Mouse (Mus musculus) left cerebral cortex, adult 18-20 months (tissue): ENCODE results near the gene Ddx39b. TPM values are rescaled to one million over a fixed set of nuclear protein-coding genes. Genes with fewer than 3 reads are reported as not detected.
"Not testable (repeated sequence)": the region's sequence is repeated elsewhere in the genome, so short reads cannot be mapped to it uniquely, and the experiment has no call there.

ENCODE experiments used
- DNase-seq, 2 experiments: peaks; one replicate each; pipeline ENCODE4 v3.0.0; 2021 to 2022; ENCODE audit warnings: low spot score in 2 of 2, mixed read lengths in 1 of 2
- total RNA-seq, 2 experiments: library from RNA; stranded (reverse); gene quantifications; 2 replicates each; pipeline ENCODE4 v1.2.3; 2021

Ddx39b gene
- total RNA-seq, 2 experiments from 2014 or later: 201 to 213 TPM

DNA sequence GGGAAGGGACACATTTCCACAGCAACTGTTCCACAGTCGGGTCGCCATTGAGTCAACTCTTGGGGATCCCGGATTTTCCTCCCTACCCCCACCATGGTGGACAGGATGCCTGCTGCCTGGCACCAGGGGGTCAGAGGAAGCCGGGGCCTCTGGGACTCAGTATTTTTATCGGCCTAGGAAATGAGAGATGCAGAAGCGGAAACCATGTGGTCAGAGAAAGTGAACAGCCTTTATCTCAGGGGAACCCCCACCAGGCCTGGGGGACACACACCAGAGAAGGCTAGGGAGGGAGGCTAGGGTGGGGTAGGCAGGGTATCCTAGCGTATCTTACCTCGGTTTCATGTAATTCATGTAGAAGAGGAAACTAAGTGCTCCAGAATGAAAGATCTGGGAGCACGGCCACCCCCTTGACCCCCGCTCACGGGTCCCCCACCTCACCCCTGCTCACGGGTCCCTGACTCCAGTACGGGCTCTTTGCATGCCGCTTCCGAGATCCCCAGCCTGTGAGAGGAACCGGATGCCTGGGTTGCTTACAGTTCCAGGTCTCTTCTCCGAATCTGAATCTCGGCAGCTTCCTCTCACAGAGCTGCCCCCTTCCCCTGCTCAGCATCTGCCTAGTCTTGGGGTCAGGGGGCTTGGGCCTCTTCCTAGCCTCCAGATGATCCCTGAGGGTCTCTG is 22.9 kb upstream of the Ddx39b start:
- no peak for DNase-seq

DNA sequence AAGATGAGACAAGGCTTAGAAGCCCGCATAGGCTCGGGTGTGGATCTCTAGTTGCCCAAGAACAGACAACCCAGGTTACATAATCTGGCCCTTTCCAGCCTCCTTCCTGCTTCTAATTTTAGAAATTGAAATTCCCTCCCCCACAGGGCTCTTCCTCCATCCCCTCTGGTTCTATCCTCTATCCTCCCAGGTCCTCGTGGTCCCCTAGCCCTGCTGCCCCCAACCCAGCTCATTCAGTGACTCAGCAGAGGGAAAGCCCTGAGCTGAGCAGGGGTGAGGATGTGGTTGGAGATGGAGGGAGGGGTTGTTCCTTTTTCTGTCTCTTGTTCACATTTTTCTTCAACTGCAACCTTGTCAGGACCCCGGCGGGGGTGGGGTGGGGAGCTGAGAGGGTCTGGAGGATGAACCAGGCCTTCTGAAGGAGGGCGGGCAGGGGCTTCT is 21.9 kb upstream of the Ddx39b start:
- no peak for DNase-seq

DNA sequence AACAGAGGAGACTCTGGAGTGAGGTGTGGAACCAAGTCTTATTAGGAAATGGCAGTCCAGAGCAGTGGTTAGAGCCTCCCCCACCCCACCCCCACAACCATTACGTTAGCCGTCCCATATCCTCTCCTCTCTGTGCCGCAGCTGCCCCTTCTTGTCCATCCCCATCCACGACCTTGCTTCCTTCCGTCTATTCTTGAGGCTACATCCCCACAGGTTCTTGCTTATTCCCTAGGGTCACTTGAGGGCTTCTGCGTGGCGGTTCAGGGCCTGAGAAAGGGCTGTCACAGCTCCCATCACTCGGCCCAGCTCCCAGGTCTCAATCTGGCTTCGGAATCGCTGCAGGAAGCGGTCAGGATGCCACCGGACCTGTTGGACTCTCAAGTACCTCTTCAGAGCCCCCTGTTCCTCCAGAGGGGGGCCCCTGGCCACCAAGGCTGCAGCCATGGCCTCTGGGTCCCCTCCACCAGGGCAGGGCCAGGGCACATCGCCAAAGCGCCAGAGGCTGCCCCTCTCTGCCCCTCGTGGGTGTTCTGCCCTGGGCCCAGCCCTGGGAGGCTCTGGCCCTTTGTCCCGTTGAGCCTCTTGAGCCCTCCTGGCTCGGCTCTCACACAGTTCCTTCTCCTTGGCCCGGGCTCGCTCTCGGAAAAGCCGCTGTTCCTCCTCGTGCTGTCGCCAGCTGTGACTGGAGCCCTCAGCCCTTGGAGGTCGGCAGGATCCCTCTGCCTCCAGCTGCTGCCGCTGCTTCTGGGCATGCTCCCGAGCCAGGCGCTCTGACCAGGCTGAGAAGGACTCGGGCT is 21.2 kb upstream of the Ddx39b start, which contains the start of gene Gm16181:
Gene Gm16181, plus strand, starts transcription at position 679 of the 797 bp plus-strand sequence.
- DNase-seq: no peak

DNA sequence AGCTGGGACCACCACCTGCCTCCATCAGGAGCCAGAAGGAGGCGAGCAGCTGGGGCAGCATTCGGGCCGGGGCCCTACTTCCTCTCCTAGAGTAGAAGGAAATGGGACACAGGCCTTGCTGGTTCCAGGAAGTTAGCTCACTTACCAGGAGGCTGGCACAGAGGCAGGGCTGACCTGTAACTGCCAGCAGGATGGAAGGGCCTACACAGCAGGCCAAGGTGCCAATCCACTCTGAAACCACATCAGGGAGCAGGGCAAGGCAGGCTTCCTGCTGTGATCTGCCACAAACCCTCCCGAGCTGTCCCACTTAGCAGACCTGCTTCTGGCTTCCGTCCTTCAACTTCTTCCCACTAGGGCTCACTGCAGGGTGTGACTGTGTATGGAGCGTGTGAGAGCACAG is 19.2 kb upstream of the Ddx39b start:
- DNase-seq: no peak

DNA sequence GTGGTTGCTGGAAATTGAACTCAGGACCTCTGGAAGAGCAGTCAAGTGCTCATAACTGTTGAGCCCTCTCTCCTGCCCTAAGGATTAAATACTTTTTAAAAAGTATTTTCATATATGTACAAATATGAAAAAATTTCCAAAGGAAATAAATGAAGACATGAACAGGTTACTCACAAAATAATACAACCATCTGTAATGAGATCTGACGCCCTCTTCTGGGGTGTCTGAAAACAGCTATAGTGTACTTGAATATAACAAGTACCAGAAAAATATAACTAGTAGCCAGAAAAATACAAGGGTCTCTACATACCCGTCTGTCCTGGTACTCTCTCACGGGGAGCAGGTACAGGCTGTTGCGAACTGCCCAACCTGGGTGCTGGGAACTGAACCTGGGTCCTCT is 16.9 kb upstream of the Ddx39b start:
- DNase-seq: no peak

DNA sequence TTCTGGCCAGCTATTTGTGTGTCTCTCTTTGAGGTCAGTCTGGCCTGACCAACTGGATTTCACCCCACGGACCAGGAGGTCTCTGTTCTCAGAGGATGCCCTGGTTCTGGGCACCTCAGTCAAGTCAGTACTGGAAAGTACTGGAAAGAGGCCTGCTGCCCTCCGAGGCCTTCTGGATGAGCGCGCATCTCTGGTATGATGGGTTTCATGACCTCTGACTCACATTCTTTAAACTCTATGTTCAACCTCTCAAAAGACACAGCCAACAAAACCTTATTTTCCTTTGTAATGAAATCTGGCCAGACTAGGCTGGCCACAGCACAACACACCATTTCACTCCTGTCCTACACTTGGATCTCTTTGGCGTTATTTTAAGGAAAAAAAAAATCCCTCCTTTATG is 16.1 kb upstream of the Ddx39b start:
- no peak for DNase-seq

DNA sequence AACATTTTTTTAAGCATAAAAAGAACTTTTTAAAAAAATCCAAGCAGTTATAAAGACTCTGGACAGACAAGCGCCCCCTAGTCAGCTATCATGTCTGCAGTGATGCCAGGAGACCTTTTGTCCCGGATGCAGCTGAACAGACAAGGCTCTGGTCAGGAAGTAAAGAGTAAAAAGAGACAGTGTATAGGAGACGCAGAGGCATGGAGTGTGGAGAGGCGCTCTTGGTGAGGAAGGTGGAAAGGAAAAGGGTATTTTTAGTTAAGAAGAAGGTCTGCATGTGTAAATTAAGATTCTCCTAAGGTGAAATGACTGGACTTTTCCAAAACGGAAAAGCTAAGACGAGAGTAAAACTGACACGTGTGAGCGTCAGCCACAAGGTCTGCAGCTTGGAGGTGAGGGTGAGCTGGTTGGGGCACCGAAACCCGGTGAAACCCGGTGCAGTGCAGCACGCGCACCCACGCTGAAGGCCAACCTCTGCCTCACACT is 14.9 kb upstream of the Ddx39b start:
- no peak for DNase-seq

DNA sequence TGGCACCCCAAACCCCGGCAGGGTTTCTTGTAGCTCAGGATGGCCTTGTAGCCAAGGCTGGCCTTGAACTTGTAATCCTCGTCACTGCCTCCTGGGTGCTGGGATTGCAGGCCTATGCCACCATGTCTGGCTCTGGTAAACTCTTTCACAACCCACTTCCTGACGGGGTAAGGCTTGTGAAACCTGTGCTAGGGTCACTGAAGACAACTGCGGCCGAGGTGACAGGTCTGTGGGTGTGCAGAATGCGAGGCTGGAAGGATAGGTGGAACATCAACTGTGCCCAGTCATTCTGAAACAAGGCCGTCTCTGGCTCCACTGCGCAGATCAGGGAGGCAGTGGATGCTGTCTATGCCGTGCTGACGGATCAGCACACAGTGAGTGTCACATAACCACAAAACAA is 10.5 kb upstream of the Ddx39b start:
- no peak for DNase-seq

DNA sequence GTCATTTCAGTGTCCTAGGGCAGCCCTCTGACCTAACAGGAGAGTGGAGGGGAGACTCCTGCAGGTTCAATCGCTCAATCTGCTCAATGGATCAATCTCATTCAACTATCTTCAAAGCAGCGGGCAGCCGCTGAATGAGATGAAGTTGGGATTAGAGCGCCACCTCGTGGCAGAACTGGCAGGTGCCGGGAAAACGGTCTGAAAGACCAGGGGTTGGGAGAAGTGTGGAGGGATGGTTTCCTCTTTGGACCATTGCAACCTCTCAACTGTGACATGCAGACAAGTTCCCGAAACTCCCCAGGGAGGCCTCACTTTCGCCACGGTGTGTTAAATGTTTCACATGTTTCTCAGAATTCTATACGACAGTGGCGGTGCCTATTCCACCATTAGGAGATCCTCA is 9.5 kb upstream of the Ddx39b start:
- DNase-seq: peak; percentile 84 to 90

DNA sequence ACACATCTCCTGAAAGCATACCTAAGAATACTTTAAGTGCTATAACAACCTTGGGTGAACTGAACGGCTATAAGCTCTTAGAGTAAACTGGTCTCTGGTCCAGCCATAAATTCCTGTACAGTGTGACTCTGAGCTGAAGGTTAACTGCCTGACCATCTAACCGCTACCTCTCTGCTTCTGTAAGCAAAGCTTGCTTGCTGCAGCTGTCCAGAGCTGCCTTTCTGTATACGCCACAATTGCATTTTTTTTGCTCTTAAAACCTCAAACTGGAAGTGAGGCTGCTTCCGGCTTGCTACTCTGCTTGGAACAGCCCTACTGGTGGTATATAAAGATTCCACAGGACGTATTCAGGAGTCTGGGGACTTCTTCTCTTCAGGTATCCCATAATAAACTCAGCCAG is 8.9 kb upstream of the Ddx39b start:
- DNase-seq: no peak

DNA sequence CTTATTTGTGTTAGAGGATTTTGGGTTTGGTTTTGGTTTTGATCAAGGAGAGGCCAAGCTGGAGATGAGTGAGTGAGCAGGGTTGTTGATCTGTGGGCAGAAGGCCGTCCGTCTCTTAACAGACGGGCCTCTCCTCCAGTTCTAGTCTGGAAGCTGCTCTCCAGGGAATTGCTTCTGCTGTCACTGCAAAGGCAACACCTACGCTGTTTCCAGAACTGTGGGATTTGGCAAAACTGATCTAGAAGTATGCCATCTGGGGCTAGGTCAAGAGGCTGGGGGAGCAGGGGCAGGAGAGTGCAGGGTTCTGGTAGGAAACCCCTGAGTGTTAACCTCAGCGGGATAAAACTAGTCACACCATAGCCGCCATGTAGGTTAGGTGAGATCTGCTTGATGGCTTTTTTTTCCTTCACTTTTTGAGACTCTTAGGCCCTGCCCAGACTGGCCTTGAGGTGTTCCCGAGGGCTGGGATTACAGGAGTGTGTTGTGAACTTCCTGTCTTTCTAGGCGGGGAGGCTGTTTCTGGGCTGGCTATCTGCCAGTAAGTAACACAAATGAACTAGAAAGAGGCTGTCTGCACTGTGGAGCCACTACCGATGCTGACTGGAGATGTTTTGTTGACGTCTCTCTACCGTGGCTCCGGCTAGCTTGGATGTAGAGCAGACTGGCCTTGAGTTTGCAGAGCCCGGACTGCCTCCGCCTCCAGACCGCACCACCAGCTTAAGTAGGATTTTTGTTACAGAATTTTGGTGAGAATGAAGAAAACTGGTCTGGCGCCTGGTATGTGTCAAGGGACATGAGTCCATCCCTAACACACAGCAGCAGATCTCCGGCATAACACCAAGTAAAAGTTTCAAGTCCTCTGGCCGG is 8.2 kb upstream of the Ddx39b start, which contains the start of gene Atp6v1g2:
Gene Atp6v1g2, plus strand, starts transcription at position 547 of the 867 bp plus-strand sequence.
- no peak for DNase-seq

DNA sequence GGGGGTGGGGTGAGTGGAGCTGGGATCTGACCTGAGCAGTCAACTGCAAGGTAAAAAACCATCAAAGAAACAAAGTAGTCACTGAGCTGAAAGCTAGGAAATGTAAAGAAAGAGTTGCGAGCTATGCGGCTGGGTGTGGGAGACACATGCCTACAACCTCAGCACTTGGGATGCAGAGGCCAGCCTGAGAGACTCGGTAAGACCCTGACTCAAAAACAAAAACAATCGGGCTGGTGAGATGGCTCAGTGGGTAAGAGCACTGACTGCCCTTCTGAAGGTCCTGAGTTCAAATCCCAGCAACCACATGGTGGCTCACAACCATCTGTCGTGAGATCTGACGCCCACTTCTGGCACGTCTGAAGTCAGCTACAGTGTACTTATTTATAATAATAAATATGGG is 7.5 kb upstream of the Ddx39b start:
- DNase-seq: not testable (repeated sequence)

DNA sequence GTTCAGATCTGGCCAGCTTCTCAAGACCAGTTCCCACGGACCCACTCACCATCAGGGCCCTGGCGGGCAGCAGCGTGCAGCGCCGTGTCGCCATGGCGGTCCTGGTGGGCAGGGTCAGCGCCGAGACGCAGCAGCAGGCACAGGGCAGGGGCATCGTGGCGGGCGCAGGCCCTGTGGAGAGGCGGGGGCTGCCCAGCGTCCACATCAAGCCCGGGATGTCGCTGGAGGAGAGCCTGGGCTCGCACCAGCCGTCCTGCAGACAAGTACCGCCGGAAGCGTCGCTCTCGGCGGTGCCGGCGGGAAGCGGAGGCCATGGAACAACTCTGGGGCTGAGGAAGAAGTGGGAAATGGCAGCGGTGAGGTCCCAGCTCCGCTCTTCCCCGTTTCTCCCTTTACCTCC is 6.6 kb upstream of the Ddx39b start:
- no peak for DNase-seq

DNA sequence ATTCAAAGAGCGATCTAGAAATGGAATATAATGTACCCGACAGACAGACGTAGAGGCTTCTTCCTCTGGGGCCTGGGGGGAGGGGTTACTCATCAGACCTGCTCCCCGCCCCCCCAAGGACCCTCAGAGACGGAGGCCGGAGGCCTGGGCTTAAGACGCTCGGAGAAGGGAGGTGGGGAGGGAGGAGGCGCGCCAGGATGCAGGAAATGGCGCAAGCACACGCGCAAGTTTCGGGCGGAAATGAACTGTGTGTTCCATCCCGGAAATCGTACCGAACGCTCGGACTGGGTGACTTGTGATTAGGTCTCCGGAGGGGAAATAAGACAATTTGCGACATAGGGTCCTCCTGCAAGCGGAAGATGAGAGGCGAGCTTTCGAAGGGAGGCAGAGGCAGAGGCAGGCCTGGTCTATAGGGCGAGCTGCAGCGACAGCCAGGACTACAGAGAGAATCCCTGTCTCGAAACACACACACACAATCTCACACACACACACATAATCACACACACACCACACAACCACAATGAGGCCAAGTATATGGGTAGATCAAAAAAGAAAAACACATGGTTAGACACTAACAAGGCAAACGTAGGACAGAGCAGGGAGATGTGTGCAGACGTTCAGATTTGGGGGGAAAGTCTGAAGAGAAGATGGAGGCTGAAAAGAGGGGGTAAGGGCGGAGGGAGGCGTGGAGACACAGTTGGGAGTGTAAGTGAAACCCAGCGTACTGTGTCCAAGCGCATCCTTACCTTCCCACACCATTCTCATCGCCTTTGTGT is 5.7 kb upstream of the Ddx39b start, which contains the start of gene Nfkbil1:
Gene Nfkbil1, minus strand, starts transcription at position 179 of the 776 bp plus-strand sequence.
- peak; percentile 90 to 92 for DNase-seq

DNA sequence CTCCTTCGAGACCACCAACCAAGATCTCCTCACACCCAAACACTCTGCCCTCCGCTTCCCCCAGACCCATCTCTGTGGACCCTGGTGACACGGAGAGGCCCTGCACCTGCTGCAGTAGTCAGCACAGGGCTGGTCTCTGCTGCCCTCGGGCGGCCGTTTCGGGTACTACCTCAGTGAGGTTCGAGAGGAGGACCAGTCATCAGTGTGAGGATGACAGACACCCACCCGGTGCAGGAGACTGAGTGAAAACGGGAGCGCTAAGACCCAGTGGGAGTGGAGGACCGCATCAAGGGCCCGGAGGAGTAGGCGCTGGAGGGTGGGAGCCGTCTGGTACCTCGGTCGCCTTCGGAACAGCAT is 5.2 kb upstream of the Ddx39b start:
- DNase-seq: peak; percentile 100

DNA sequence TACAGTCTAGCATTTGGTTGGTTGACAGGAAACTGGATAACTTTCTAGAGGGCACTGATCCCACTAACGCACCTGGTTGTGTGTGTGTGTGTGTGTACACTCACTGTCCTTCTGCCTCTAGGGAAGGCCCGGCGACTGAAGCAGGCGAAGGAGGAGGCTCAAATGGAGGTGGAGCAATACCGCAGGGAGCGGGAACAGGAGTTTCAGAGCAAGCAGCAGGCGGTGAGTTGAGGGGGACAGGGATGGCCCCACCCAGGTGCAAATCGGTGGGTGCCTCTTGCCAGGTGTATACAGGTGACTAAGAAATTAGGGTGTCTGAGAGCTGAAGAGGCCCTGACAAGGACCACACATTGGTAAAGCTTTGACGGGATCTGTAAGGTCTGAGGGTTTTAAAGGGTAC is 4.5 kb upstream of the Ddx39b start:
- peak in 1 of 2 experiments; percentile 44 for DNase-seq

DNA sequence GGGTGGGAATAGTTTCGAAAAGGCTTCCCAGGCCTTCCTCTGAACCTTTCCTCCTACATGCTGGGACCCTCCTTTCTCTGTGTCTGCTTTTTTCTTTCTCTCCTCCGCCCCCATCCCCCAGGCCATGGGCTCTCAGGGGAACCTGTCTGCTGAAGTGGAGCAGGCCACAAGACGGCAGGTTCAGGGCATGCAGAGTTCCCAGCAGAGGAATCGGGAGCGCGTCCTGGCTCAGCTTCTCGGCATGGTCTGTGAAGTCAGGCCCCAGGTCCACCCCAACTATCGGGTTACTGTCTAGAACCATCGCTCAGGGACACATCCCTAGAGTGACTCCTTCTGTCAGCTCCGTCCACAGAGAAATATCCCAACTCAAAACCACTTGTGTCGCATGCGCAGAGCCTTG is 4.0 kb upstream of the Ddx39b start:
- no peak for DNase-seq

DNA sequence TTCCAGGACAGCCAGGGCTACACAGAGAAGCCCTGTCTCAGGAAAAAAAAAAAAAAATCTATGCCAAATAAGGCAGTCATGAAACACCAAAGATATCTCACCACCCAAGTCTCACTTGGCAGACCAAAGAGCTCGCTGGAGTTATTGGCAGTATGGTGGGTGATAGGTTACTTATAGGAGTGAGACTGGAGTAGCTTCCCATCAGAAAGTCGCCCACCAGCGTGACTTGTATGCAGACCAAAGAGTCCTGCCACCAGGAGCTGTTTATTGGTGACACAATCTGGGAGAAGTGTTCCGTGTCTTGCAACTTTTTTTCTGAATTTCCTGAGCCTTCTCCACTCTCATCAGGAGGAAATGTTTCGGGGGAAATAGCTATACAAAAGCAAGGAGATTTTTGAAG is 1.8 kb upstream of the Ddx39b start:
- DNase-seq: no peak

DNA sequence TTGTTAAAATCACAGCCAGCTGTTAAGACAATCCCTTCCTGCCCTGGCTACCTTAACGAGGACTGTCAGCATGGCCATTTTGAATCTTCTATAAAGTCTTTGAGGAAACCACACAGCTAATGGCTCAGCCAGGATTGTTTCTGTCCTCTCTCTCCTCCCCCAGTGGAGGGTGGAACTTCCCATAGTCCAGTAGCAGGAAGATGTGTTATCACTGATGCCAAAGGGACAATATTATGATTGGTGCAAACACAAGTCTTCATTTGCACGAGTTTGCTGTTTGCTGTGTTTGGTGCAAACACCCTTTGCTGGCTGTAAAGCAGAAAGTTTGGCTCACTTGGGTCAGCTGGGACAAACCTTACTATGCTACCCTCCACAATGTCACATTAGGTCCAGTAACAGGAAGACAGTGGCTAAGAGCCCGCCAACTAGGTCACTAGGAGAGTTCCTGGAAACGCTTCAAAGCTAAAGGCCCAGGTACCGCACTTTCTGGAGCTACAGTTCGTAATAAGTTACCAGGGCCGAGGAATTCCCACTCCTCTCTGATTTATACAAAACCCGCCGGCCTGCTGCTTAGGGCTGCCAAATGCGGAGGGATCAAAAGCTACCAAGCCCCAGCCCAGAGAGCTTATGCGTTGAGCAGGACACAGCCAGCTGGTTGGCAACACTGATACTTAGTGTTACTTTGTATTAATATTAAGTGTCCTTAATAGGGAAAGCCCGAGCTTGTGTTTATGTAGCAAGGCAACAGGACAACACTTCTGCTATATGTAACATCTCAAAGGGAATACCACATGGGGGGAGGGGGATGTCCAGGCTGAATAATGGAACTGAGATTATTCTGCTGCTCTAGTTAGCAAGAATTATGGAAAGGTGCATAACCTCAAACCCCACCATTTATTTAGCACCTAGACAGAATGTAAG is 902 bp upstream of the Ddx39b start:
- no peak for DNase-seq
